Mouse (Mus musculus): ENCODE results near the gene Tnni1. TPM values are rescaled to one million over a fixed set of nuclear protein-coding genes. Genes with fewer than 3 reads are reported as not detected.
A peak's percentile ranks its signal among the peaks of the same experiment; 100 is the strongest.

Gene Tnni1
- polyA plus RNA-seq, 1 experiment from 2014 or later, result 7.5 TPM

DNA sequence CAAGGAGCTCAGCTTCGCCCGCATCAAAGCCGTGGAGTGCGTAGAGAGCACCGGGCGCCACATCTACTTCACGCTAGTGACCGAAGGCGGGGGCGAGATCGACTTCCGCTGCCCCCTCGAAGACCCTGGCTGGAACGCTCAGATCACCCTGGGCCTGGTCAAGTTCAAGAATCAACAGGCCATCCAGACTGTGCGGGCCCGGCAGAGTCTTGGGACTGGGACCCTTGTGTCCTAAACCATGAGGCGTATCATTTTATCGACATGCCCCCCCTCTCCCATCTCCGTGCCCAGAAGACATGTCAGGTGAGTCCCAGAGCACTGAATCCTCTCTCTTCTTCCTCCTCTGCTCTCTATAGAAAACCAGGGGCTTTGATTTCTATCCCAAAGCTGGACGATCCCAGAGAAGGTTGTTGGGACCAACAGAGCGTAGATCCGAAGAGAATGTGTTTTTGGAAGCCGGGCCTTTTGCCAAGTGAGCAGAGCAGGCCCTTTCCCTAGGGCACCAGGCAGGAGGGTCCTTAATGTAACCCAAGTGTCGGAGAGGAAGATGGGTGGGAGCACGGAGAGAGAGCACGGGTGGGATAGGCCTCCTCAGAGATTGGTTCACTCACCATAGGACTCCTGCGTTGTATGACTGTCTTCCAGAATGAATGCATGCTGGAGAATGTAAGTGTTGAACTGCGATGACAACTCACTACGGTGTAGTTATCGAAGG lies 12.5 kb upstream of the Tnni1 start:
- no peak for DNase-seq (ENCODE audit: low spot score)

- DNase-seq (ENCODE audit: low spot score), result no peak
Measured at GRCm38 (mm10) chr1:135767324-135767890, 11.8 kb upstream of the Tnni1 start.

DNA sequence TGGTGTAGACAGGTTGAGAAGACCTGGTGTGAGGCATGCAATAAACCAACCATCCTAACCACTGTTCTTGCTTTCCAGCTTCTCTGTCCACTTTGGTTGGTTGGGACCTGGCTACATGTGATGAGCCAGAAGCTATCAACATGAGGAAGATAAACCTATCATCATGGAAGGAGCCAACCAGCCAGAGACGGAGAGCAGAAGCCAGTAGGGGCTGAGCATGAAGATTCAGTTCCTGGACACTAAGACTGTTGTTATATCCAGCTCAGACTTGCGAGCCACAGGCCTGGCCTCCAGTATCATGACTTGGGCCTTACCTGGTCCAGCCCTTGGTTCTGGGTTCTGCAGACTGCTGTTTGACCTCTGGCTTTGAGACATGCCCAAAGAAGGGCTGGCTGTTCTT lies 10.8 kb upstream of the Tnni1 start:
- no peak for DNase-seq (ENCODE audit: low spot score)

DNA sequence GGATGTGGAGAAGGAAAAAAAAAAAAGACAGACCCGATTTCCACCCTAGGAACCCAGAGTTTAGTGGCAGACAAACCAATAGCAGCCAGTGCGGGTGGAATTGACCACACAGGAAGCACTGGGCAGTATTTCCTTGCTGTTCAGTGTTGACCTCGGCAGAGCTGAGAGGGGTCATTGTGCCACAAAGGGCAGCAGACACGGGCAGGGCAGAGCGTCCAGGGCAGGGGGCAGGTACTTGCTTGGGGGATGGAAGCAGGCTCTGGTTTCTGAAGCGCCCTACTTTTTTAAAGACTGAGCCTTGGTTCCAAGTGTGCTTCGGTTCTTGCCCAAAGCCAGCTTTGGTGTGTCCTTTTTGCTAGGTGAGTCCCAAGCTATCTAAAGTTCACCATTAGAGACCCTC lies 9.0 kb upstream of the Tnni1 start:
- no peak for DNase-seq (ENCODE audit: low spot score)

DNA sequence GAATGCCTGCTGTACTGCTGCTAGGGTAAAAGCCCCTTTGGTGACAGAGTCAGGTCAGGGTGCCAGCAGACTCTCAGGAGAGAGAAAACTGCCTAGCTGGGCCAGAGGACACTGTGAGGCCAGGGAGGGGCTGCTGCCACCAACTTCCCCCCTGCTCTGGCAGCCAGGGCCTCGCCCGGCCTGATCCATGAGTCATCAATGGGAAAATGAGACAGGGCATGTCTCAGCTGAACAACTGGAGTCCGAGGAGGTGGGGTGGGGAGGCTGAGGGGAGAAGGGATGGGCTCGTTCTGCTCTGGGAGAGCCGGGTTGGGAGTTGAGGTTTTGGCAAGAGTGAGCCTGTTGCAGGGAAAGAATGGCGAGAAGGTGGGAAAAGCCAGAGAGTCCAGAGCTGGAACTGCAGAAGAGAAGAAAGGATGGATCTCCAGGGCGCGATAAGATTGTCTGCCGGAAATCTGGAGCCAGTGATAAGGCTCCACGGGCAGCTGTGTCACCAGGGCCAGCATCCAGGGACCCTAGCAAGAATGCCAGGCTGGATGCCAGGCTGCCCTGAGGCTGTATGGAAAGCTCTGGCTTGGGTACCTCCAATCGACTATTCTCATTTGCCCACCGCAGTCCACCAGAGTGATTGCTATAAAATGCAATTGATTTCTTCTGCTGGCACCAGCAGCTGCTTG lies 8.2 kb upstream of the Tnni1 start:
- no peak for DNase-seq (ENCODE audit: low spot score)

DNA sequence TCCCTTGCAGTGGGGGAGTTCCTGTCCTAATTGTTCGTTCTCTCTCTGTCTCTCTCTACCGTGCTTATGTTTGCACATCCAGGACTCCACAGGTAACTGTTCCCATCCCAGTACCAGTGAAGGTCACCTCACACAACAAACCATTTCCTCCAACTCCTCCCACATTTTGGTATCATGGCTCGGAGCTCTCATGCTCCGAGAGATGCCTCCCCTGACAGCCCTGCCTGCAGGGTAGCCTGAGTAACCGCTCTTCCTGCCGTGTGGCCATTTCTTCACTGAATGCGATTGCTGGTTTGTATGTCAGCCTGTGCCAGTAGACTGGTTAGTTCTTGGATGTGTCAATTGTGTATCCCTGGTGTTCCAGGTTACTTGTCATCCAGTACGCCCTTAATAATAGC lies 7.7 kb upstream of the Tnni1 start:
- no peak for DNase-seq (ENCODE audit: low spot score)

GRCm38 (mm10) chr1:135776596-135776995 lies 2.6 kb upstream of the Tnni1 start:
- no peak for DNase-seq (ENCODE audit: low spot score)

- no peak for DNase-seq (ENCODE audit: low spot score)
Measured at GRCm38 (mm10) chr1:135777046-135777445, 2.2 kb upstream of the Tnni1 start.

DNA sequence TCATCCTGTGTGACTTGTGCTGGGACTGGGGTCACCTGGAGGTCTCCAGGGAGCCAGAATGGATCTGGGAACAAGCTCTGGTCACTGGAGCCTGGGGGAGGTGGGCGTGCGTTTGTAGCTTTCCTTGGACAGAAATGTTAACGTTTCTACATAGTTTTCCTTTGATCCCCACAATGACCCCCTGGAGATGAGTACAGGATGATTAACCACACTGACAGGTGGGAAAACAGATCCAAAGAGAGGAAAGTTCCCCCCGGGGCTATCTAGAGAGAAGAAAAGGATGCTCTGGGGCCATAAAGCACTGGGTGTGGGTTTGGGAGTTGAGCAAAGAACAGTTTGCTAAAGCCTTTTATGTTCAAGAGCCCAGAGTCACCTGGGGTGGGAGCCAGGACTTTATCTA lies 1.4 kb downstream of the Tnni1 start:
- DNase-seq (ENCODE audit: low spot score), result no peak

DNA sequence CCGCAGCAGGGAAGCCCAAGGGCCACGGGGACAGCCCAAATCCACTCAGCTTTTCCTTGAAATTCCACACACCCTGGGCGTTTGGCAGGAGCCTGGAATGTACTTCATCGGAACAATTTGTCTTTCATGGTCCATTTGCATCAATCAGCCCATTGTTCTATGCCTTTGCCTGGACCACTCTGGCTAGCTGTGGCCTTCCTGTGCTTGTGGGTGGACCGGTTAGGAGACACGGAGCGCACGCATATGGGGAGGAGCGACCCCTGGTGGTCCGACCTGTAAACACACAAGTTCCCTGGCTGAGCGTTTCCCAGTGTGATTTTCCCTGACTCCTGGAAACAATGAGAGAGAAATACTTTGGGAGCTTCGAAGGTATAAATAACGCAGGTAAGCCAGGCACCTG lies 2.0 kb downstream of the Tnni1 start:
- DNase-seq (ENCODE audit: low spot score), result peak; percentile 53

- no peak for DNase-seq (ENCODE audit: low spot score)
Measured at GRCm38 (mm10) chr1:135782816-135783215, 3.6 kb downstream of the Tnni1 start.

GRCm38 (mm10) chr1:135787799-135788198 lies 8.6 kb downstream of the Tnni1 start:
- peak; percentile 79 for DNase-seq (ENCODE audit: low spot score)

DNA sequence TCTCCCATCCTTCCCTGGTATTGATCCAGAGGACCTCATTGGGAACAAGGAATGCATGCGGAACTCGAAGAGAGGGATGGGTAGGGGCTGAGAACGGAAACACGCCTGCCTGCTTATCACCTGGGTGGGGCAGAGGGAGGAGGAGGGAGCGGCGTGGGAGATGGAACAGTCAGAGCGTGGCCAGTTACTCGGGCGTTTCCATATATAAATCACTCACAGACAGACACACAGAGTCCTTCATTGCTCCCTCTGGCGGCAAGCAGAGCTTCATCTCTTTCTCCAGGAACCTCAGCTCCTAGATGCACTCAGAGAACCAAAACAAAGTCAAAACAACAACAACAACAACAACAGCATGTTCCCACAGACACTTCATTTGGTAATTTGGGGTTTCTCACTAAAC lies 9.5 kb downstream of the Tnni1 start:
- no peak for DNase-seq (ENCODE audit: low spot score)

DNA sequence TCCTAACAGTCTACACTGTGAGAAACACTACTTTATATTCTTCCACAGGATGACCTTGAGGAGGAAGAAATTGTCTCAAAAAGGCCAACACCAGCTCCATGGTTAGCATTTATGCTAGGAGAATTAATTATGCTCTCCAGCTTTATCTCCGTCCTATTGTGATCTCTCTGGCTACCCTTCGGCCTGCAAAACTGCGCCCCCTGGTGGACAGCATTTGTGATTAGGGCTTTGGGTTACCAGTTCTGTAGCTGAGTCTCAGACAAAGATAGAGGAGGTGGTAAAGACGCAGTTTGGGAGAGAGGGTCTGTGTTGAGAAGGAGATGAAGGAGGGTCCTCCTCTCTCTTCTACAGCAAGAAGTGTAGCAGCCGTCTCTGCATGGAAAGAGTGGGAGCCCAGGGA lies 10.6 kb downstream of the Tnni1 start:
- peak; percentile 79 for DNase-seq (ENCODE audit: low spot score)

- DNase-seq (ENCODE audit: low spot score), result no peak
Measured at GRCm38 (mm10) chr1:135792143-135792939, 13.1 kb downstream of the Tnni1 start.

GRCm38 (mm10) chr1:135793370-135794215 lies 14.4 kb downstream of the Tnni1 start:
- DNase-seq (ENCODE audit: low spot score), result no peak

DNA sequence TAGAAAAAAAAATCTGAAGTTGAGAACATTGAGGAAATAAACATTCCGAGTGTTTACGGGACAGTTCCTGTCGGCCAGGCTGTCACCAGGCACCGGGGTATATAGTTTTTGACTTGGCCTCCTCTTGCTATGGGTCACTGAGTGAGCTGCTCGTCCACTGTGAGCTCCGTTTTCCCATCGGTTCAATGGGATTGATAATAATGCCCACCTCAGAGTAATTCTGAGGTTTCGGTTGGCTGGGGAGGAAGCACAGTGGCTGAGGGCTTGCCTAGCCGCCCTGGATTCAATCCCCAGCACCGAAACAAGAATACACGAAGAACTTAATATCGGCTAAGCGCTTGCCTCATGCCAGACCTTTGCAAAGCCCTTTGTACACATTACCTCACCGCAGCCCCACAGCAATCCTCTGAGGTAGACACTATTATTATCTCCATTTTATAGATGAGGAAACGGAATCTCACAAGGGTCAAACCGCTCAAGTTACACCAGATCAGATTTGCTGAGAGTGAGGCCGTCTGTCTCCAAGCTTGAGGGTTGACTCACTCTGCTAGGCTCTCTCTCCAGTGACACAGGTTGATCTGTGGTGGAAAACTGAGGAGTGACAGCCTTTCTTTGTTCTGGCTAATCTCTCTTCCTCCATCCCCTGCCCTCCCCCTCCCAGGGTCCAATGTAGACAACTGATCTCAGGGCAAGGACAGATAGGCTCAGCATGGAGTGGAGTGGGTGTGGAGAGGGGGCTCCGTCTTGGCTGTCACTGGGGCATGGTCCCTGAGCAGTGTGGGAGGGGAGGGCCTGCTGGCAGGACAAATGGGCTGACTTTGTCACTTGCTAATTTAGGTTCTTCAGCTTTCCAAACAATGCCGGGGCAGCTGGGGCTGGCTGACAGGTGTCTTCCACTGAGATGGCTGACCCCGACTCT lies 15.2 kb downstream of the Tnni1 start:
- DNase-seq (ENCODE audit: low spot score), result no peak

DNA sequence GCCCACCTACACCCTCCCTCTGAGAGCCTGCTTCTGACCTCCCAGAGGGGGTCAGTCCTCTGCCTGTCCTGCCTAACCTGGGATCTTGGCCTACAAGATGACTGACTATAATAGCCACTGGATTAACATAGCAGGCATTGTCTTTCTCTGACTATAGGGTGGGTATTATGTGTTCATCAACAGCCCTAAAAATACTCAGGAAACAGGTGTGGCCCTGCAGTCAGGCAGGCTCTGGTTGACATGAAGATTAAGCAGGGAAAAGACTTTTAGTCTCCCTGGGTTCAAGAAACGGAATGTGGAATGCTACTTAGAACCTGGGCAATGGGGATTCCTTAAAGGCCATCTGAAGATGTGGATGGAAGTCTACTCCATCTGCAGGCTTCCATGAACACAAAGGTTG lies 19.3 kb downstream of the Tnni1 start:
- DNase-seq (ENCODE audit: low spot score), result no peak

GRCm38 (mm10) chr1:135799109-135799627 lies 19.9 kb downstream of the Tnni1 start:
- DNase-seq (ENCODE audit: low spot score), result no peak
